Mouse (Mus musculus): ENCODE measurements around the gene Olfr329-ps. TPM values are rescaled to one million over a fixed set of nuclear protein-coding genes. Genes with fewer than 3 reads are reported as not detected.

Gene Olfr329-ps
- total RNA-seq (2023) = not detected

DNA sequence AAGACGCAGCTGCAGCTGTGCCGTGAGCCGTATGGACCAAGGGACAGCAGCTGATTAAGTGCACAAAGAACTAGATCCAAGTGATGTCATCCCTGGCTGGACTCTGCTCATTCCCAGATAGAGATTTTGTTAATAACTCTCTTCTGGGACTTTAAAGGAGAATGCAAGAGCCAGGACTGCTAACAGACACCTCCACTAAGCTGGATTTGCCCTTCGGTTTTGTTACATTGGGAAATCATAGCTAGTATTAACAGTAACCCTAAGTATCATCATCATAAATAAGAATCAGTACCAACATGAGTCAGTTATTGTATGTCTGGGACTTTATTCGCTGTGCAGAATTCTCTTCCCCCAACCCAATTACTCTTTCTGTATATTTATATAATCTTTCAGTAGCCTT is at the start of gene Olfr329-ps:
TSS of gene Olfr329-ps (minus strand) at position 101 of the 400 bp plus-strand sequence.

DNA sequence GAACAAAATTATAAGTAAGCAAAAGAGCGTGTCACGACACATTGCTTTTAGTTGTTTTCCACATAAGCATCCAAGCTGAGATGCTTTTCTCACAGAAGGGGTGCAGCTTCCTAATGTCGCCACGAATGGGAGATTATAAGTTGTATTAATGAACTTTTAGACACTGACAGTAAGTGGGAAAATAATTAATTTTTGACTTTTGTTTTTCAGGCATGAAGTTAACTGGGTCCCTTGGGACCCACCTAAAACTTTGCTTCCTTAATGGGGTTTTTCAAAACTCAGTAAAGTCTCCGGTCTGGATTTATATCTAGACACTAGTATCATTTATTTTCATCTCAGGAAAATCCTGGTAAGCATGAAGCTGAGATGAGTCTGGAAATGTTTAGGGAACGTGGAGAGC is 48.6 kb upstream of the Olfr329-ps start, which contains the start of gene Olfr324:
TSS of gene Olfr324 (plus strand) at position 301 of the 400 bp plus-strand sequence.

DNA sequence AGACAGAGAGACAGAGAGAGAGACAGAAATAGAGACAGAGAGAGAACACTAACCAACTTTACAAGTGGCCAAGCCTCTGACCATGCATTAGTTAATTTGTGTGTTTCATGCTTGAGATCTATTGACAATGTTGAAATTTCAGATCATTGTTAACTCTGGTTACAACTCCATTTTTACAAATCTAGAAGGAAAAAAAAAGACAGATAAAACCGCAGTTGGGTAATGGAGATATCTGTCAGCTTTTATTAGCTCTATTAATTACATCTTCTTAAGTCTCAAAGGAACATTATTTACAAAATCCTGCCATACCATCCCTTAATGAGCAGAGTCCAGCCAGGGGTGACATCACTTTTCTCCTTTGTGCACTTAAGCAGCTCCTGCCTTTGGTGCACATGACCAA is 31.2 kb upstream of the Olfr329-ps start, which contains the start of gene Olfr325:
TSS of gene Olfr325 (plus strand) at position 301 of the 400 bp plus-strand sequence.

DNA sequence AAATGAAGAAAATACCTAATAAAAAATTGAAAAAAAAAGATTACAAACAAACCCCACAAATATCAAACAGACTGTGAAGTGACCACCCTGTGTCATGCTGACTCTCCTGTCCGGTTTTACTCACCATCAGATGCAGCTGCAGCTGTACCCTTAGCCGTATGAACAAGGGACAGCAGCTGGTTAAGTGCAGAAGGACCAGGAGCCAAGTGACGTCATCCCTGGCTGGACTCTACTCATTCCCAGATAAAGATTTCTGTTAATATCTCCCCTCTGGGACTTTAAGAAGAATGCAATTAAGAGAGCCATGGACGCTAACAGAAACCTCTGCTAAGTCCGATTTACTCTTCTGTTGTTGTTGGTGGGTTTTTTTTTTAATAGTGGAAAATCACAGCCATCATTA is 24.2 kb upstream of the Olfr329-ps start, which contains the start of gene Olfr224:
TSS of gene Olfr224 (minus strand) at position 149 of the 400 bp plus-strand sequence.

DNA sequence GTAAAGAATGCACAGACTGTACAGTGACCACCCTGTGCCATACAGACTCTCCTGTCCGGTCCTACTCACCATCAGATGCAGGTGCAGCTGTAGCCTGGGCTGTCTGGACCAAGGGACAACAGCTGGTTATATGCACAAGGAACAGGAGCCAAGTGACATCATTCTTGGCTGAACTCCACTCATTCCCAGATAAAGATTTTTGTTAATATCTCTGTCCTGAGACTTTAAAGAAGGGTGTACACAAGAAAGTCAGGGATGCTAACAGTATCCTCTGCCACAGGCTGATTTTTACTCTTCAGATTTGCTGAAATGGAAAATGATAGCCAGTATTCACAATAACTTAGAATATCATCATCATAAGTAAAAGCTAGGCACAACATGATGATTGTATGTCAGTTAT is 9.3 kb upstream of the Olfr329-ps start, which contains the start of gene Olfr328:
TSS of gene Olfr328 (minus strand) at position 101 of the 400 bp plus-strand sequence.

DNA sequence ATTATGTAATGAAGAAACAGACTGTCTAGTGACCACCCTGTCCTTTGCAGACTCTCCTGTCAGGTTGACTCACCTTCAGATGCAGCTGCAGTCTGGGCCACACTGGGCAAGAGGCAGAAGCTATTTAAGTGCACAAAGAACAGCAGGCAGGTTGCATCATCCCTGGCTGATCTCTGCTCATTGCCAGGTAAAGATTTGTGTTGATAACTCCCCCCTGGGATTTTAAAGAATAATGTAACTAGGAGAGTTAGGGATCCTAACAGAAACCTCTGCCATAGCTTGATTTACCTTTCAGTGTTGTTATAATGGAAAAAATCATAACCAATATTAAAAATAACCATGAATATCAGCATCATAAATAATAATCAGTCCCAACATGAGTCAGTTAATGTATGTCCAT is 11.5 kb downstream of the Olfr329-ps start, which contains the start of gene Olfr330:
TSS of gene Olfr330 (minus strand) at position 101 of the 400 bp plus-strand sequence.

DNA sequence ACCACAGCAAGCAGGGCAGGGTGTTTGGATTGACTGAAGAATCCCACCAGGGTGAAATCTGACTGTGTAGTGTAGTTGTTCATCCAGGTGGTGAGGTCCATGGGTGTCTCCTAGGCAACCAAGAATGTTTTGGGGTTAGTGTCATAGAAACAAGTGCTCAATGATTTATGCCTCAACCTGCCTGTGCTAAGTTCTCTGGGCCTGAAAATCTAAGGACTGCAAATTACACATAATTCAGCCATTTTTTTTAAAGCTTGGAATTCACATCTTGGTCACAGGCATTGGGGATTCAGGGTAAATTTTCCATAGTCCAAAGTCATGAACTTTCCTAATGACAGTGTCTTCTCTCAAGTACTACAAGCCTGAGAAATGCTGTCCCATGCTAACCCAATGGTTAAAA is 43.8 kb downstream of the Olfr329-ps start, which contains the start of gene Olfr331:
TSS of gene Olfr331 (minus strand) at position 101 of the 400 bp plus-strand sequence.

DNA sequence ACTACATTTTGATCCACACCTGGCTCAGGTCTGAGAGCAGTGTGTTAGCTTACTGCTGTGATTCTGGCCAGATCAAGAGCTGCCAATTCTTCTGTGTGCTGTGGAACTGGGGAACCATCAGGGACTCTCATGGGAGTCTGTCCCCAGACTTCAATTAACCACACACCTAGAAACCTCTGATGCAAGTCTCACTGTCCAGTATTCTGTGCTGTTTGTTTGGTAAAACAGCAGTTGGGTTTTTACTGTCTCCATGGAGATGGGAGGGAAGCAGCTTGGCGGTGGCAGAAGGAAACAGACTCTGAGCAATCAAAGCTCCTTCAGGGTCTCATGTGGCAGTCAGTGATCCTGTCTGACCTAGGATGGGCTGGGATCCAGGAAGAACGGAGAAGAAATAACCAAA is 53.8 kb downstream of the Olfr329-ps start, which contains the start of gene Olfr332:
TSS of gene Olfr332 (minus strand) at position 101 of the 400 bp plus-strand sequence.

Other genes with a start within 250 kb of the Olfr329-ps start
- 10 to 100 TPM; 30.4 to 32.7 TPM for gene Zfp692, start 239.4 kb downstream of the Olfr329-ps start, total RNA-seq (2023)
- gene Zfp672, start 216.1 kb downstream of the Olfr329-ps start, total RNA-seq (2023) = 10 to 100 TPM; 37.8 to 39.5 TPM
- 10 to 100 TPM; 29.4 to 38.2 TPM for gene Sh3bp5l, start 215.7 kb downstream of the Olfr329-ps start, total RNA-seq (2023)
- not detected for gene Lypd8, start 167.4 kb downstream of the Olfr329-ps start, total RNA-seq (2023)
- gene 1810065E05Rik, start 125.3 kb downstream of the Olfr329-ps start, total RNA-seq (2023) = not detected
- not detected for gene Gm12253, start 113.9 kb downstream of the Olfr329-ps start, total RNA-seq (2023)
- not detected for gene Lypd9, start 93.5 kb downstream of the Olfr329-ps start, total RNA-seq (2023)
- gene Olfr30, start 84.2 kb downstream of the Olfr329-ps start, total RNA-seq (2023) = not detected
- gene Olfr332, start 53.9 kb downstream of the Olfr329-ps start, total RNA-seq (2023) = not detected
- gene Olfr331, start 43.9 kb downstream of the Olfr329-ps start, total RNA-seq (2023) = not detected
- gene Olfr330, start 11.6 kb downstream of the Olfr329-ps start, total RNA-seq (2023) = not detected
- gene Olfr328, start 9.2 kb upstream of the Olfr329-ps start, total RNA-seq (2023) = under 1 TPM; 0.20 to 0.53 TPM
- gene Olfr224, start 24.1 kb upstream of the Olfr329-ps start, total RNA-seq (2023) = not detected
- not detected for gene Olfr325, start 31.3 kb upstream of the Olfr329-ps start, total RNA-seq (2023)
- not detected for gene Olfr324, start 48.7 kb upstream of the Olfr329-ps start, total RNA-seq (2023)
- not detected for gene 2210407C18Rik, start 69.7 kb upstream of the Olfr329-ps start, total RNA-seq (2023)
- gene Olfr323, start 84.1 kb upstream of the Olfr329-ps start, total RNA-seq (2023) = not detected
- gene Trim58, start 94.0 kb upstream of the Olfr329-ps start, total RNA-seq (2023) = under 1 TPM; 0.32 to 0.33 TPM
- not detected for gene Olfr322, start 112.4 kb upstream of the Olfr329-ps start, total RNA-seq (2023)
- gene Olfr320, start 134.7 kb upstream of the Olfr329-ps start, total RNA-seq (2023) = not detected
- not detected for gene Olfr319, start 152.7 kb upstream of the Olfr329-ps start, total RNA-seq (2023)
- gene Olfr318, start 177.6 kb upstream of the Olfr329-ps start, total RNA-seq (2023) = under 1 TPM; 0.50 to 0.64 TPM
- gene Olfr317, start 192.8 kb upstream of the Olfr329-ps start, total RNA-seq (2023) = not detected
- not detected for gene Olfr316, start 206.3 kb upstream of the Olfr329-ps start, total RNA-seq (2023)
- not detected for gene Olfr315, start 226.8 kb upstream of the Olfr329-ps start, total RNA-seq (2023)
- not detected for gene Olfr314, start 236.5 kb upstream of the Olfr329-ps start, total RNA-seq (2023)